Mouse (Mus musculus) liver, embryonic 15.5 days (tissue): ENCODE results near the gene Tesc. TPM values are rescaled to one million over a fixed set of nuclear protein-coding genes. Genes with fewer than 3 reads are reported as not detected.

ENCODE experiments used
- ATAC-seq: fragments of 200-750 bp; cut with Nextera tagmentation; 2 replicates; pipeline ENCODE4 v1.8.0; 2017; ENCODE audit warnings: moderate number of reproducible peaks, mild to moderate bottlenecking, moderate library complexity; ENCODE audit not compliant: insufficient read depth
- H3K27ac ChIP-seq: fragments of 300-500 bp; sonication (generic); replicated peaks from 2 replicates; pipeline ENCODE4 v1.5.1; 2015; ENCODE audit warnings: mild to moderate bottlenecking, inconsistent platforms
- H3K27me3 ChIP-seq: fragments of 300-500 bp; sonication (generic); 2 replicates; pipeline ENCODE4 v1.6.1; 2015; ENCODE audit warnings: mild to moderate bottlenecking, inconsistent platforms
- H3K36me3 ChIP-seq: fragments of 300-500 bp; sonication (generic); replicated peaks from 2 replicates; pipeline ENCODE4 v1.6.1; 2015; ENCODE audit warnings: moderate library complexity, mild to moderate bottlenecking, inconsistent platforms
- H3K4me1 ChIP-seq: fragments of 300-500 bp; sonication (generic); replicated peaks from 2 replicates; pipeline ENCODE4 v1.6.1; 2015; ENCODE audit warnings: inconsistent platforms
- H3K4me2 ChIP-seq: fragments of 300-500 bp; sonication (generic); 2 replicates; pipeline ENCODE4 v1.6.1; 2015; ENCODE audit warnings: moderate library complexity, mild to moderate bottlenecking, inconsistent platforms
- H3K4me3 ChIP-seq: fragments of 300-500 bp; sonication (generic); replicated peaks from 2 replicates; pipeline ENCODE4 v1.5.1; 2015; ENCODE audit warnings: mild to moderate bottlenecking, inconsistent platforms
- H3K9ac ChIP-seq: fragments of 300-500 bp; sonication (generic); 2 replicates; pipeline ENCODE4 v1.6.1; 2015; ENCODE audit warnings: moderate library complexity, mild to moderate bottlenecking, inconsistent platforms
- H3K9me3 ChIP-seq: fragments of 300-500 bp; sonication (generic); replicated peaks from 2 replicates; pipeline ENCODE4 v1.6.1; 2016; ENCODE audit warnings: inconsistent platforms
- WGBS: fragments of 180-500 bp; shearing (Covaris S2); methylation state at CpG from one replicate; pipeline ENCODE4 v1.1.7; 2015; ENCODE audit warnings: mixed read lengths; ENCODE audit not compliant: insufficient replicate concordance; 5-methylcytosine and 5-hydroxymethylcytosine counted together
- polyA plus RNA-seq: library from polyadenylated mRNA; unstranded; fragments of >200 nt; fragmentation: Nextera tagmentation; extraction: Ambion mirVana; gene quantifications from 2 replicates; pipeline ENCODE4 v1.2.1, GENCODE M21; 2015

Gene Tesc
- polyA plus RNA-seq, 1 experiment from 2014 or later: 1.6 TPM

GRCm38 (mm10) chr5:118059646-118060045 lies 32.1 kb downstream of the Tesc start:
- Histone ChIP-seq H3K4me1 (0 out of 2 replicates have a peak, but pooled peaks cover 6% of the 10 kb centered on the region), H3K4me3 (no peak overlapping the region), H3K27me3 (peaks cover 2% of the 10 kb centered on the region; the same call in 1 of the 2 replicates), H3K9me3 (no peaks in the 10 kb centered on the region), H3K27ac (no peak overlapping the region), H3K36me3 (no peaks in the 10 kb centered on the region), H3K9ac (no peak overlapping the region), H3K4me2 (no peak overlapping the region)
- ATAC-seq: no peak
- 78% methylated on average over 9 of the region's 9 CpGs for WGBS

GRCm38 (mm10) chr5:118061391-118061790 lies 33.8 kb downstream of the Tesc start:
- WGBS: 78% methylated on average over 18 of the region's 18 CpGs
- Histone ChIP-seq H3K9me3 (no peaks in the 10 kb centered on the region), H3K36me3 (peaks cover 9% of the 10 kb centered on the region; the same call in 1 of the 2 replicates), H3K27me3 (peaks cover 2% of the 10 kb centered on the region; the same call in 1 of the 2 replicates), H3K4me2 (no peak overlapping the region), H3K9ac (no peak overlapping the region), H3K4me1 (0 out of 2 replicates have a peak, but pooled peaks cover 6% of the 10 kb centered on the region), H3K4me3 (no peak overlapping the region), H3K27ac (no peak overlapping the region)
- no peak for ATAC-seq

GRCm38 (mm10) chr5:118063181-118063621 lies 35.7 kb downstream of the Tesc start:
- 74% methylated on average over 8 of the region's 8 CpGs for WGBS
- no peaks in the 10 kb centered on the region for H3K27me3 ChIP-seq
- no peak overlapping the region for H3K9ac ChIP-seq
- H3K27ac ChIP-seq: no peak overlapping the region
- H3K4me3 ChIP-seq: no peak overlapping the region
- peaks cover 13% of the 10 kb centered on the region; the same call in 1 of the 2 replicates for H3K36me3 ChIP-seq
- H3K9me3 ChIP-seq: no peaks in the 10 kb centered on the region
- no peak for ATAC-seq
- H3K4me2 ChIP-seq: no peak overlapping the region
- H3K4me1 ChIP-seq: 0 out of 2 replicates have a peak, but pooled peaks cover 6% of the 10 kb centered on the region

GRCm38 (mm10) chr5:118064284-118064901 lies 36.9 kb downstream of the Tesc start:
- Histone ChIP-seq H3K27ac (no peak overlapping the region), H3K36me3 (peaks cover 13% of the 10 kb centered on the region; the same call in 1 of the 2 replicates), H3K4me1 (peaks cover 2% of the 10 kb centered on the region; the same call in 1 of the 2 replicates), H3K27me3 (no peaks in the 10 kb centered on the region), H3K4me3 (no peak overlapping the region), H3K9me3 (no peaks in the 10 kb centered on the region), H3K9ac (no peak overlapping the region), H3K4me2 (no peak overlapping the region)
- WGBS: 73% methylated on average over 10 of the region's 10 CpGs
- ATAC-seq: no peak

DNA sequence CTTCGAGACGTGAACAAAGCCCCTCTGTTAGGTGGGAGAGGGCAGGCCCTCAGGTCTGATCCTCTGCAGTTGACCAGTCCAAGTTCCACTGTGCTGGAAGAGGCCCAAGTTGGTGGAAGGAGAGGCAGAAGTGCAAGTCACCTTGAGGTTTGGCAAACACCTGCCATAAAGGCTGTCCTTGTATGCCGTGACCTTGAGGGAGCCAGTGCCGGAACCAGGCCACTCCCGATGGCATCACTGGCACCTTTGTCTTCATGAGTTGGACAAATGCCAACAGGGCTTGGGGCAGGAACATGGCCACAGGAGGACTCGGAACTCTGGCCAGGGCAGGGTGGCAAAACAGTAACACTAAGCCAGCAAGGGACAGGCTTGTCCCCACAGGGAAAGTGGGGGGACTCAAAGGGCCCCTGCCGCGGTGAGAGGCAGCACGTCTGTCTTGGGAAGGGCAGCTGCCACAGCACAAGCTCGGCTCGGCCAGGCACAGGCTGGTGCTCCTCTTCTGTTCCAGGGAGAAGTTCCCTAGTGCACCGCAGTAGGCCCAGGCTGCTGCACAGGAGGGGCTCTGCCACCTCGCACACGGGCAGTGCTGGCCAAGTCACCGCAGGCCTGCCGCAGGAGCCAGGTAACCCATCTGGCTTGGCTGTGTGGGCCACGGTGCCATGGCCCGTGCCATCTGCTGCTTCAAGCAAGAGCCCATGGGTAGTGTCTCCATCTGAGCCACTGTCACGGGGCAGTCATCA lies 38.1 kb downstream of the Tesc start:
- H3K36me3 ChIP-seq: peaks cover 21% of the 10 kb centered on the region
- no peak overlapping the region for H3K4me2 ChIP-seq
- H3K9ac ChIP-seq: no peak overlapping the region
- WGBS: 83% methylated on average over 19 of the region's 19 CpGs
- H3K9me3 ChIP-seq: no peaks in the 10 kb centered on the region
- no peaks in the 10 kb centered on the region; the same call in 1 of the 2 replicates for H3K4me1 ChIP-seq
- no peaks in the 10 kb centered on the region for H3K27me3 ChIP-seq
- no peak overlapping the region for H3K4me3 ChIP-seq
- H3K27ac ChIP-seq: no peak overlapping the region
- no peak for ATAC-seq

DNA sequence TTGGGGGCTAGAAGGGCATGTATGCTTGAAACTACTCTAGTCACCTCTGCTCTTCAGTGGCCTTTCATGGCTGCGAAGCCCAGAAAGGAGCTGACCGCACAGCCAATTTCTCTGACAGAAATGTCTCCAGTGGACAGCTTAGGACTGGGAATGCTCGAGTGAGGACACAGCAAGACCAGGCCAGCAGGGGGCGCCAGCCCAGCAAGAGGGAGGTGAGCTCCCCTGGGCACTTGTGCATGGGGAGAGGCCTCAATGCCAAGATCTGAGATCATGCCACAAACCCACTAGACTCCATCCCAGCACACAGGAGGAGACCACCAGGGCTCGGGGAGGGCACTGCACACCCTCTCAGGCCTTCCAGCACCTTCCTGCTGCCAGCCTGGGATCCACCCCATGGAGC lies 39.3 kb downstream of the Tesc start:
- ATAC-seq: no peak

GRCm38 (mm10) chr5:118067572-118067971 lies 40.0 kb downstream of the Tesc start:
- no peaks in the 10 kb centered on the region for H3K9me3 ChIP-seq
- ATAC-seq: no peak
- H3K27ac ChIP-seq: no peak overlapping the region
- 57% methylated on average over 4 of the region's 4 CpGs for WGBS
- no peaks in the 10 kb centered on the region; the same call in 1 of the 2 replicates for H3K4me1 ChIP-seq
- no peak overlapping the region for H3K4me2 ChIP-seq
- H3K9ac ChIP-seq: no peak overlapping the region
- H3K27me3 ChIP-seq: no peaks in the 10 kb centered on the region
- peaks cover 26% of the 10 kb centered on the region for H3K36me3 ChIP-seq
- H3K4me3 ChIP-seq: no peak overlapping the region

More for the DNA sequence above, 39.3 kb downstream of the Tesc start:
- Histone ChIP-seq H3K9me3 (no peaks in the 10 kb centered on the region), H3K27me3 (no peaks in the 10 kb centered on the region), H3K4me2 (no peak overlapping the region), H3K9ac (no peak overlapping the region), H3K27ac (no peak overlapping the region), H3K36me3 (peaks cover 26% of the 10 kb centered on the region), H3K4me1 (no peaks in the 10 kb centered on the region; the same call in 1 of the 2 replicates), H3K4me3 (no peak overlapping the region)
- 52% methylated on average over 5 of the region's 5 CpGs for WGBS

DNA sequence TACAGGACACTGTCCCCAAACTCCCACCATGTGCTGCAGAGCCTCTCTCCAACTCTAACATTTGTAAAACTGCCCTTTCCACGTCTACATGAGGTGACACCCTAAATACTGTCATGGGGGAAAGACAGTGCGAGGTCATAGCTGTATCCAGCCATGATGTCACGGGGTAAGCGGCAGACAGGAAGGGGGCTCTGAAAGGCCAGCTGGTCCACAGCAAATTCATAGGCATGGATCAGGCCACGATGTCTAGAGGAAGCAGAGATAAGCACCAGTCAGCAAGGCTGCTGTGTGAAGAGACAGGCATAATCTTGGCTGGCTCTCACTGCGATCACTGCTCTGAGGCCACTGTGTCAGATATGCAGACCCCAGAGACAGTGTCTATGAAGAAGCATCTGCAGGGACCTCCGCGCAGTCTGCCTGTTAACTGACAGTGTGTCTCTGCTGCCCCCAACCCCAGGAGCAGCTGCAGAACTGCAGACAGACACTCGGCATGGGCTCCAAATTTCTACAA lies 40.5 kb downstream of the Tesc start:
- 71% methylated on average over 9 of the region's 9 CpGs for WGBS
- Histone ChIP-seq H3K27me3 (no peaks in the 10 kb centered on the region), H3K9me3 (no peaks in the 10 kb centered on the region), H3K36me3 (peaks cover 26% of the 10 kb centered on the region), H3K4me2 (no peak overlapping the region), H3K4me1 (no peaks in the 10 kb centered on the region; the same call in 1 of the 2 replicates), H3K9ac (no peak overlapping the region), H3K27ac (no peak overlapping the region), H3K4me3 (no peak overlapping the region)
- ATAC-seq: no peak

DNA sequence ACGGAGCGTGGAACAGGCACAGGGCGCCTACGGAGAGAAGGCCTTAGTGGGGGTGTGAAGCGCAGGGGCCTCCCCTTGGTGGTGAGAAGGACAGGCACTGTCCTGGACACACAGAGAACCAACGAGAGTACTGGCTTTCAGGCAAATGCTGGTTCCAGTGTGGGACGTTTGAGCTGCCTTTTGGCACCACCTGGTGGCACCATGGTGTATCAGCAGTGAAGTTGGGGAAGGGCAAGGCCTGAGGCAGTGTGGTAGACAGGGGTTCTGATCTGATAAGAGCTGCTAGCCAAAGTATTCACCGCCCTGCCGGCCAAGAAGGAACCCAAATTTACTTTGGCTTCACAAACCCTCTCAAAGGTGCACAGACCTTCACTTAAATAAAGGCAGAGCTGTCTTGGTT lies 41.8 kb downstream of the Tesc start:
- no peak overlapping the region for H3K9ac ChIP-seq
- no peak for ATAC-seq
- no peaks in the 10 kb centered on the region for H3K9me3 ChIP-seq
- H3K4me1 ChIP-seq: no peaks in the 10 kb centered on the region; the same call in 1 of the 2 replicates
- H3K27ac ChIP-seq: no peak overlapping the region
- no peak overlapping the region for H3K4me2 ChIP-seq
- H3K36me3 ChIP-seq: peaks cover 32% of the 10 kb centered on the region
- WGBS: 37% methylated on average over 9 of the region's 9 CpGs
- no peaks in the 10 kb centered on the region for H3K27me3 ChIP-seq
- H3K4me3 ChIP-seq: no peak overlapping the region

- Histone ChIP-seq H3K36me3 (peaks cover 33% of the 10 kb centered on the region), H3K27ac (no peak overlapping the region), H3K4me1 (no peaks in the 10 kb centered on the region; the same call in 1 of the 2 replicates), H3K9ac (no peak overlapping the region), H3K4me2 (no peak overlapping the region), H3K27me3 (no peaks in the 10 kb centered on the region), H3K4me3 (no peak overlapping the region), H3K9me3 (no peaks in the 10 kb centered on the region)
- 79% methylated on average over 5 of the region's 5 CpGs for WGBS
- ATAC-seq: no peak
These were observed 44.2 kb downstream of the Tesc start for GRCm38 (mm10) chr5:118071766-118072165.

DNA sequence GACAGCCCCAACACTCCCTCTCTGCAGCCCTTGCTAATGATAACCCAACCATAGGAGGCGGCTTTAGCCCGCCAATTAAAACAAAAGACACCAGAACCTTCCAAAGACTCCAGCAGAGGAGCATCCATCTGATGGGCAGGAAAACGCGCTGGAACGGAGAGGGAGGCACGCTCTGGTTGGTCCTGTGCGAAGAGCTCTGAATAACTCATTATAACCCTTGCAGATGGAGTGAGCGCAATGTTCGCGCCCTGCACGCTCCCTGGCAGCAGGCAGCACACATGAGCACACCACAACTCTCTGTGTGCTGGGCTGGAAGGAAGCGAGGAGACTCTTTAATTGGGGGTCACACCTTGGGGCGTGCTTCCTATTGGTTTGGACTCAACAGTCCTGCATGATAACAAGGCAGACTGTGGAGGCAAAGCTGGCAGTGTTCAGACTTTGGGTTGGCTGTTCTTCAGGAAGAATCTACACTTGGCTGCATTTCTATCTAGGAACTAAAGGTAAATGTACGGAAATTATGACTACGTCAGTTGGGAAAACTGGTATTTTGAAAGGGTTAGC lies 45.8 kb downstream of the Tesc start:
- no peak for ATAC-seq
- Histone ChIP-seq H3K4me3 (no peak overlapping the region), H3K36me3 (peaks cover 43% of the 10 kb centered on the region), H3K27ac (no peak overlapping the region), H3K4me1 (no peaks in the 10 kb centered on the region; the same call in 1 of the 2 replicates), H3K27me3 (no peaks in the 10 kb centered on the region), H3K4me2 (no peak overlapping the region), H3K9ac (no peak overlapping the region), H3K9me3 (no peaks in the 10 kb centered on the region)
- WGBS: 84% methylated on average over 15 of the region's 15 CpGs
